Mouse (Mus musculus) C2C12 (cell line): ENCODE measurements at regions not wholly inside any gene's neighbourhood (a gene's known extent, or its start where the extent isn't known, plus 50 kb on each side); places are given as distances from the start of the nearest gene placed in this dataset.

ENCODE experiments used
- CEBPB ChIP-seq: IDR thresholded peaks from one replicate; pipeline ENCODE4 v1.6.1; 2011; ENCODE audit warnings: low read depth, mild to moderate bottlenecking, control low read depth, moderate library complexity
- CTCF ChIP-seq: IDR thresholded peaks from one replicate; pipeline ENCODE4 v1.5.1; 2011; ENCODE audit not compliant: control insufficient read depth, insufficient read depth, insufficient read length
- MAX ChIP-seq: IDR thresholded peaks from one replicate; pipeline ENCODE4 v1.6.1; 2011; ENCODE audit warnings: mild to moderate bottlenecking, control low read depth

GRCm38 (mm10) chr10:117572746-117573595, 56.3 kb upstream of the Cpm start:
- TF ChIP-seq CEBPB = no peak
- no peak for TF ChIP-seq CTCF
- no peak for TF ChIP-seq MAX
